Mouse (Mus musculus): ENCODE measurements at regions not wholly inside any gene's neighbourhood (a gene's known extent, or its start where the extent isn't known, plus 50 kb on each side); places are given as distances from the start of the nearest gene placed in this dataset.

DNA sequence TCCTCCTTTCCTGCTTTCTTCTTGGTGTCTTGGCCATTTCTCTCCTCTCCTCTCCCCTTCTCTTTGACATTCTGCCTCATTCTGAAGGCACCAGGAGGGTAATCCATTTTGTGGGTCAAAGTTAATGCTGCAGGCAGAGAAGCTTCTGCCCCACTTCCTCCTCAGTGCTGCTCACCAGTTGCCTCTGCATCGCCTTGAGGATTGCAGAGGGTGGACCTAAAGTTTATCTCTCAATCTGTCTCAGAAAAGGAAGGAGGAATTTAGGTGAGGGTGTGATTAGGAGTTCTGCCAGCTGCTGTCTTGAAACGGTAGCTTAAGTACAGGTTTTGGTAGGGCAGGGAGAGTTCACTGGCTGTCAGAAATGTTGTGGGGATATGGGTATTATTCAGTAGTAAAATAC lies 101.3 kb upstream of the Zfand5 start:
- TF ChIP-seq POLR2A (IDR thresholded peaks at IDR 0.05; ENCODE audit: control insufficient read depth, extremely low read depth, insufficient read depth, low read length, poor library complexity) (no peak), CTCF (IDR thresholded peaks at IDR 0.05; ENCODE audit: borderline replicate concordance, control insufficient read depth, extremely low read depth, insufficient read depth, low read length, poor library complexity) (no peak)

Measured in thymus, adult 2 months (tissue).